Mouse (Mus musculus) heart, postnatal 0 days (tissue): ENCODE measurements around the gene Isca1. TPM values are rescaled to one million over a fixed set of nuclear protein-coding genes. Genes with fewer than 3 reads are reported as not detected.
A peak's percentile ranks its signal among the peaks of the same experiment; 100 is the strongest.

ENCODE experiments used
- ATAC-seq: fragments of 200-750 bp; cut with Nextera tagmentation; 2 replicates; pipeline ENCODE4 v1.8.0; 2017; ENCODE audit warnings: low read depth, moderate number of reproducible peaks, moderate library complexity; ENCODE audit not compliant: insufficient read depth
- DNase-seq: peaks from one replicate; pipeline ENCODE4 v3.0.0-alpha.2; 2016; ENCODE audit warnings: low spot score
- H3K27ac ChIP-seq: fragments of 300-500 bp; sonication (generic); 2 replicates; pipeline ENCODE4 v1.5.1; 2014; ENCODE audit warnings: low read depth, mild to moderate bottlenecking
- H3K27me3 ChIP-seq: fragments of 300-500 bp; sonication (generic); 2 replicates; pipeline ENCODE4 v1.6.1; 2014; ENCODE audit warnings: low read length, mixed read lengths; ENCODE audit not compliant: control insufficient read depth, insufficient read depth
- H3K36me3 ChIP-seq: fragments of 300-500 bp; sonication (generic); replicated peaks from 2 replicates; pipeline ENCODE4 v1.6.1; 2014; ENCODE audit warnings: low read length, mixed read lengths; ENCODE audit not compliant: control insufficient read depth, insufficient read depth
- H3K4me1 ChIP-seq: fragments of 300-500 bp; sonication (generic); 2 replicates; pipeline ENCODE4 v1.6.1; 2014; ENCODE audit warnings: antibody characterized with exemption; ENCODE audit not compliant: control insufficient read depth, insufficient read depth
- H3K4me2 ChIP-seq: fragments of 300-500 bp; sonication (generic); 2 replicates; pipeline ENCODE4 v1.6.1; 2014; ENCODE audit warnings: low read depth, mild to moderate bottlenecking, low read length, moderate library complexity
- H3K4me3 ChIP-seq: fragments of 300-500 bp; sonication (generic); 2 replicates; pipeline ENCODE4 v1.5.1; 2014; ENCODE audit warnings: low read depth, low read length
- H3K9ac ChIP-seq: fragments of 300-500 bp; sonication (generic); replicated peaks from 2 replicates; pipeline ENCODE4 v1.6.1; 2014; ENCODE audit warnings: low read depth, low read length, mixed read lengths
- H3K9me3 ChIP-seq: fragments of 300-500 bp; sonication (generic); replicated peaks from 2 replicates; pipeline ENCODE4 v1.6.1; 2016; ENCODE audit warnings: low read length; ENCODE audit not compliant: control insufficient read depth
- CTCF ChIP-seq: IDR thresholded peaks from 2 replicates; pipeline ENCODE4 v1.5.1; 2016; ENCODE audit warnings: antibody characterized with exemption, control low read depth, low read depth
- EP300 ChIP-seq: IDR thresholded peaks from 2 replicates; pipeline ENCODE4 v1.6.1; 2016; ENCODE audit warnings: antibody characterized with exemption, low read depth
- WGBS: fragments of 180-500 bp; shearing (Covaris S2); extraction: QIAGEN DNeasy Blood & Tissue Kit; methylation state at CpG from one replicate; pipeline ENCODE4 v1.1.7; 2014; 5-methylcytosine and 5-hydroxymethylcytosine counted together
- polyA plus RNA-seq: library from polyadenylated mRNA; unstranded; fragments of >200 nt; fragmentation: Nextera tagmentation; extraction: Ambion mirVana; gene quantifications from 2 replicates; pipeline ENCODE4 v1.2.1, GENCODE M21; 2015
- total RNA-seq: library from RNA; depleted of rRNA; stranded (reverse); fragments of >200 nt; gene quantifications from 2 replicates; pipeline ENCODE4 v1.2.3, GENCODE M21; 2014; ENCODE audit warnings: low replicate concordance

Gene Isca1
- total and polyA plus RNA-seq, 2 experiments from 2014 or later = 193 to 259 TPM

DNA sequence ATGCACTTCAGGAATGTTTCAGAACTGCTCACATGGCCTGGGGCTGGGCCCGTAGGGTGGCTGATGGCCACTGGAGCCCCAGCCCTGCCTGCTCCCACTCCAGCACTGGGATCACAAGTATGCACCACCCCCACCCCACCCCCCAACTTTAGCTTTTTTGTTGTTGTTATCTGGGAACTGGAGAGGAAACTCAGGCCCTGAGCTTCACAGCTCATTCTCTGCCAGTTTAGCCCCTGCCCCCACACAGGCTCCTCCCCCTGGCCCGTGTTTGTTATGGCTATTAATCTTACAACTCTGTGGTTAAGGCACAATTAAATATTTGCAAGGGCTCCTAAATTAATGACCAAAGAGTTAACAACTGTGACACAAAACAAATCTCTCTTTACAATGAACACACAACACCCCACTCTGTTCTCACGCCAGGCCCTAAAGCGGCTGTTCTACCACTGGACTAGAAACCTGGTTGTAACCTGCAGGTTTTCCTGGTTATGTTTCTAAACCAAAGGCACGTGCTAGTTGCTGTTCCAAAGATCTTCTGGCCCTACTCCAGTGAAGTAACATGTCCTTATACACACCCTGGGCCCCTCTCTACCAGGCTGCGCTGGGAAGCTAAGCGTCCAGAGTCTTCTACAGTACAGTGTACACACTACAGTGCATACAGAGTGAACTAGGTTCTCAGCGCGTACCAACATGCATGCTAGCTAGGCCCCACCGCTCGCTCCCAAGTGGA is 2.7 kb downstream of the Isca1 start:
- H3K9ac ChIP-seq = peak overlapping the region; percentile 33; the same call in 1 of the 2 replicates
- TF ChIP-seq EP300 = no peak
- no peak for TF ChIP-seq CTCF
- H3K4me1 ChIP-seq = peaks cover 49% of the 10 kb centered on the region
- H3K4me2 ChIP-seq = peak overlapping the region; percentile 68
- peaks cover 22% of the 10 kb centered on the region for H3K36me3 ChIP-seq
- no peaks in the 10 kb centered on the region for H3K27me3 ChIP-seq
- no peaks in the 10 kb centered on the region for H3K9me3 ChIP-seq
- H3K27ac ChIP-seq = peak overlapping the region; percentile 55
- DNase-seq (no peak), ATAC-seq (no peak)
- WGBS = 33% methylated on average over 11 of the region's 11 CpGs
- H3K4me3 ChIP-seq = peak overlapping the region; percentile 94

DNA sequence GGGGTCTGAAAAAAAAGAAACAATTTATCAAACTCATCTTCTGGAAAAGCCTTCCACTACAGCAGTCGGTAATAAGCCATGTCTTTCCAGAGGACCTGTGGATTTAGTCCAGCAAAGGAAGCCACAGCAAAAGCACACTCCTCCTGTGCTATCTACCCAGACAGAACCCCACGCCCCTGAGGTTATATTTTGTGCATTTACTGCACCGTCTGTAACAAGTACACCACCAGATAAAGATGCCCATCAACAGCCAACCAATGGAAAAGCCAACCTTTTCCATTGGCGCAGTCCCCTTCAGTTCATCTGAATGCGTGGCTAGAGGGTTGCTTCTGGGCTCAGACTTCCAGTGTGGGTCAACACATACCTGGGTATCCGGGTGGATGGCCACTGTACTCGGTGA is 6.8 kb downstream of the Isca1 start:
- Histone ChIP-seq H3K27ac (no peak overlapping the region), H3K4me2 (no peak overlapping the region), H3K4me3 (no peak overlapping the region), H3K36me3 (peaks cover 60% of the 10 kb centered on the region), H3K27me3 (no peaks in the 10 kb centered on the region), H3K9ac (no peak overlapping the region), H3K9me3 (no peaks in the 10 kb centered on the region), H3K4me1 (peaks cover 31% of the 10 kb centered on the region)
- WGBS = 78% methylated on average over 7 of the region's 7 CpGs
- no peak for ATAC-seq
- TF ChIP-seq EP300 (no peak), CTCF (no peak)
- no peak for DNase-seq

DNA sequence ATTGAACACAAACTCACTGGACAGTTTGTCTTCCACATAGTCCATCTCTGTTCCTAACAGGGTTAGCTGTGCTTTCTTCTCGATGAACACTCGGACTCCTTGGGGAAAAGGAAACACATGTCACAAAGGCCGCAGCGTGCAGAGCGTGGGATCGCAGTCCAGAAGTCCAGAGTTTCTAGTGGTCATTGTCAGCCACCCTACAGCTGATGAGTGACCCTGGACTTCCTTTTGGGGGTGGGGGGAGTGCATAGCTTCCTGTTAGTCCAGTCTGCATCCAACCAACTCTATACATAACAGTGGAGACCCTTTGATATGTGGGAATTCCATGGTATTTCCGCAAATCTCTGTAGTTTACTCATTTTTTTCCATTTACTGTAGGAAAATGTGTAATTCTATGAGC is 12.7 kb downstream of the Isca1 start:
- Histone ChIP-seq H3K4me1 (no peaks in the 10 kb centered on the region), H3K4me3 (no peak overlapping the region), H3K27me3 (no peaks in the 10 kb centered on the region), H3K9me3 (no peaks in the 10 kb centered on the region), H3K9ac (no peak overlapping the region), H3K36me3 (peaks cover 60% of the 10 kb centered on the region), H3K4me2 (no peak overlapping the region), H3K27ac (peak overlapping the region; percentile 61; the same call in 1 of the 2 replicates)
- TF ChIP-seq CTCF (no peak), EP300 (no peak)
- no peak for ATAC-seq
- no peak for DNase-seq
- 66% methylated on average over 7 of the region's 7 CpGs for WGBS

DNA sequence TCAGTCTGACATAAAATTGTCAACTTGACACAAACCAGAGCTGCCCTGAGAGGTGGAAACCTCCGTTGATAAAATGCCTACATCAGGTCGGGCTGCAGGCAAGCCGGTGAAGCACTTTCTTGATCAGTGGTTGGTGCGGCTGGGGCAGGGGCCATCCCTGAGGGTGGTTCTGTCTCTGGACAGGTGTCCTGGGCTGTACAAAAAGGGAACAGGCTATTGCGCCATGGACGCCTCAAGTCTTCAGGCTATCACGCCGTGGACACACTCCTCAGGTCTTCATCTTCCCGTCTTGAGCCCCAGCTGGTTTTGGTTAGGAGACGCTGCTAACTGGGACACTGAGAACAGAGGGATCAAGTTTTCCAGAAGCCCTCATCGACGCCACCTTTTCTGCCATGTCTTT is 19.3 kb downstream of the Isca1 start:
- Histone ChIP-seq H3K4me2 (no peak overlapping the region), H3K9me3 (no peaks in the 10 kb centered on the region), H3K36me3 (peaks cover 12% of the 10 kb centered on the region), H3K27ac (no peak overlapping the region), H3K27me3 (no peaks in the 10 kb centered on the region), H3K9ac (no peak overlapping the region), H3K4me3 (no peak overlapping the region), H3K4me1 (no peaks in the 10 kb centered on the region)
- TF ChIP-seq CTCF = no peak
- no peak for TF ChIP-seq EP300
- DNase-seq (no peak), ATAC-seq (no peak)
- WGBS = 58% methylated on average over 12 of the region's 12 CpGs

DNA sequence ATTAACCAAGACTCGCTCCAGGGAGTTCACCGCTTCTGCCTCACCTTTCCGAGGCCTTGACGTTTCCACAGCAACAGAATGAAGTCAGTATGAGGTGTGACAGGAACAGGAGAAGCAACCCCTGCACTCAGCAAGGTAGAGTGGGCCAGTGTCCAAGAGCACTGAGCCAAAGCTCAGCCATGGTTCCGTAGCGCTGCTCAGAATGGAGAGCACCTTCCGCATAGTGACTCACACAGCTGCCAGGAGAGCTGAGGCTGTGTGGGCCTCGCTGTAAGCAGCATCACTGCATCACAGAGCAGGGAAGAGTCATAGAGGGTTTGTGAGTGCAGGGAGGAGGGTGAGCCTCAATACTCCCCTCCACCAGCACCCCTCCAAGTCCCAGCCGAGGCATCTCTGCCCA is 22.9 kb downstream of the Isca1 start, which contains the start of gene 1700014D04Rik:
1700014D04Rik (minus strand) TSS at position 42 of the 400 bp plus-strand sequence.
- no peak within 1 kb of the TSS for H3K4me3 ChIP-seq
- no peaks in the 10 kb centered on the region for H3K9me3 ChIP-seq
- DNase-seq (no peak), ATAC-seq (no peak)
- H3K4me2 ChIP-seq = no peak within 1 kb of the TSS
- no peaks in the 10 kb centered on the region for H3K27me3 ChIP-seq
- H3K9ac ChIP-seq = no peak within 1 kb of the TSS
- 82% methylated on average over 9 of the region's 9 CpGs for WGBS
- no peak within 1 kb of the TSS for H3K27ac ChIP-seq
- H3K36me3 ChIP-seq = no peaks in the 10 kb centered on the region
- TF ChIP-seq EP300 = no peak
- TF ChIP-seq CTCF = no peak
- no peaks in the 10 kb centered on the region for H3K4me1 ChIP-seq

DNA sequence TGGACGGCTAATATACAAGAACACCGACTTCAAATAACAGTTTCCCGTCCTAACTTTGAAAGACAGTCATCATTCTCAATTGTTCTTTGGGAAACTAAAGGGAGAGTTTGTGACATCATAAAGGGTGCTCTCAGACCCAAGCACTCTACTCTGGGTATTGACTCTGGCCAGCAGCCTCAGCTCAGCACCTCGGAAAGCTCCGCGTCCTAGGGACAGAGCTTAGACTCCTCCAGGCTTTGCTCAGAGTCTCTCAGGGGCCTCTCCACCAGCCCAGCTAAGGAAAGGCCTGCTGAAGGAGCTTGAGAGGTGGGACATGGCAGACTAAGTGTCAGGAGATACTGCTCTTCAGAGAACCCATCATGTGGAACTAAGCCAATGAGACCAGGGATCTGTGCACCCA is 23.4 kb downstream of the Isca1 start:
- Histone ChIP-seq H3K27ac (no peak overlapping the region), H3K9me3 (no peaks in the 10 kb centered on the region), H3K4me1 (peaks cover 4% of the 10 kb centered on the region), H3K27me3 (no peaks in the 10 kb centered on the region), H3K36me3 (no peaks in the 10 kb centered on the region), H3K4me3 (no peak overlapping the region), H3K4me2 (no peak overlapping the region), H3K9ac (no peak overlapping the region)
- 58% methylated on average over 6 of the region's 6 CpGs for WGBS
- no peak for ATAC-seq
- TF ChIP-seq EP300 (no peak), CTCF (no peak)
- no peak for DNase-seq
